Mouse (Mus musculus) yolk sac, embryonic 10.5 days (tissue): ENCODE measurements around the gene Amy2a5.
"Not testable (repeated sequence)": the region's sequence is repeated elsewhere in the genome, so short reads cannot be mapped to it uniquely, and the experiment has no call there.

ENCODE experiments used
- DNase-seq: peaks from one replicate; pipeline ENCODE4 v3.0.0-alpha.2; 2017; ENCODE audit warnings: low spot score

Gene Amy2a5

DNA sequence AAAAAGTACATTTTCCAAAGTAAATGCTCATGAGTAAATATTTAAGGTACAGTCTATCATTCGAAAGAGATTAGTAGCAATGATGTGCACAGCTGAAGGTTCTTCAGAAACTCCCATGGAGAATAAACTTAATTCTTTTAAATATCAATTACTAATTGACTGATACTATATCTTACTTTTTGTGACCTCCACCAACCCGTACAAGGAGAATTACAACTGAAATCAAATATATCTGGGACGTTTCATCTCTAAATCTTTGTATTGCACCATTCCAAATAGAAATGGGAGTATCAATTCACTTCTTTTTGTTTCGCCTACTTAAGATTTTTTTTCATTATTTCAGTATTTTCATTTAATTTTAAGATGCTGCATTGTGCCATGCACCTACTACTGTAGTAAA lies at the start of gene Amy2a5:
Gene Amy2a5 (minus strand): TSS at position 101 of the 400 bp plus-strand sequence.
- not testable (repeated sequence) for DNase-seq

DNA sequence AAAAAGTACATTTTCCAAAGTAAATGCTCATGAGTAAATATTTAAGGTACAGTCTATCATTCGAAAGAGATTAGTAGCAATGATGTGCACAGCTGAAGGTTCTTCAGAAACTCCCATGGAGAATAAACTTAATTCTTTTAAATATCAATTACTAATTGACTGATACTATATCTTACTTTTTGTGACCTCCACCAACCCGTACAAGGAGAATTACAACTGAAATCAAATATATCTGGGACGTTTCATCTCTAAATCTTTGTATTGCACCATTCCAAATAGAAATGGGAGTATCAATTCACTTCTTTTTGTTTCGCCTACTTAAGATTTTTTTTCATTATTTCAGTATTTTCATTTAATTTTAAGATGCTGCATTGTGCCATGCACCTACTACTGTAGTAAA lies 32.7 kb upstream of the Amy2a5 start, which contains the start of gene Amy2a4:
Gene Amy2a4 (minus strand): TSS at position 101 of the 400 bp plus-strand sequence.
- DNase-seq = not testable (repeated sequence)

GRCm38 (mm10) chr3:113280285-113280684 lies 21.6 kb upstream of the Amy2a5 start:
- not testable (repeated sequence) for DNase-seq

DNA sequence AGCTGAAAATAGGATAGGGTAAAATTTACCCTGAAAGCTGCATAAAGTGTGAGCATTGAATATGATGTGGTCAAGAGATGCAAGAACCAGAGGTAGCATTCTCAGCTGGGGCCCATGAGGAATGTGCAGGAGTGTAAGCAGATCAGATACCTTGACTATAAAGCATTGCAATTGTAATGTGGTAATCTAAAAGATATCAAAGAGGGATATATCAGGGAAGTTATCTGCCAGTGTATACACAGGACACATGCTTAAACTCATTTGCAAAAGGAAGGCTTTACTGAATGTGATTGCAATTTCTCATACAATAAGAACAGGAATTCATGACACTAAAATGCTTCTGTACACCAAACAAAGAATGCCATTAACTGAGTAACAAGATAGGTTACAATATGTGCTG lies 20.9 kb upstream of the Amy2a5 start:
- DNase-seq = not testable (repeated sequence)

GRCm38 (mm10) chr3:113227115-113227514 lies 31.5 kb downstream of the Amy2a5 start:
- DNase-seq = no peak
